Comparison of ENCODE assay signal across 11 mouse cellular contexts in genomic region chr9:57466101-57466500, GRCm38 (mm10). TPM values are rescaled to one million over a fixed set of nuclear protein-coding genes. Genes with fewer than 3 reads are reported as not detected.
DNase-seq lines count a peak whose midpoint lies in the region; ATAC-seq and TF ChIP-seq lines count a peak whose summit lies in the region.
"Had no signal": no experiment of that assay in that cellular context is flagged by ENCODE, and none has a peak within 500 bp of the region (broad histone marks: within the 10 kb centered on the region; RNA-seq: fewer than 3 reads in every experiment).

No protein-coding gene starts in this region.

- no peak overlapping the region for H3K9ac ChIP-seq in heart, embryonic 13.5 days
- H3K9ac ChIP-seq in midbrain, embryonic 12.5 days (replicated peaks): no peak overlapping the region; the same call in 1 of the 2 replicates
- H3K9ac ChIP-seq in intestine, embryonic 16.5 days (ENCODE audit: low read depth, low read length): no peak overlapping the region
- H3K9ac ChIP-seq: limb, embryonic 15.5 days had no signal

- no peak overlapping the region for H3K27ac ChIP-seq in heart, embryonic 13.5 days (replicated peaks)
- 0 out of 2 replicates have a peak overlapping the region, but pooled peaks have one; percentile 33 for H3K27ac ChIP-seq in spleen, adult 2 months (ENCODE audit: insufficient read depth, low read length)
- no peak overlapping the region for H3K27ac ChIP-seq in midbrain, embryonic 12.5 days (replicated peaks)
- no peak overlapping the region for H3K27ac ChIP-seq in intestine, embryonic 16.5 days (ENCODE audit: low read length)
- H3K27ac ChIP-seq: limb, embryonic 15.5 days had no signal

- 0 out of 2 replicates have a peak overlapping the region, but pooled peaks have one; percentile 94 for H3K4me2 ChIP-seq in heart, embryonic 13.5 days
- H3K4me2 ChIP-seq in midbrain, embryonic 12.5 days (replicated peaks): peak overlapping the region; percentile 65
- H3K4me2 ChIP-seq in intestine, embryonic 16.5 days (ENCODE audit: low read depth, low read length): no peak overlapping the region

- peaks cover 19% of the 10 kb centered on the region for H3K4me1 ChIP-seq in heart, embryonic 13.5 days
- peaks cover 6% of the 10 kb centered on the region; the same call in 1 of the 2 replicates for H3K4me1 ChIP-seq in spleen, adult 2 months (ENCODE audit: control insufficient read depth, insufficient read depth, insufficient read length)
- H3K4me1 ChIP-seq in midbrain, embryonic 12.5 days: peaks cover 23% of the 10 kb centered on the region
- peaks cover 9% of the 10 kb centered on the region; the same call in 1 of the 2 replicates for H3K4me1 ChIP-seq in intestine, embryonic 16.5 days (ENCODE audit: control insufficient read depth, insufficient read depth, low read length)

- no peak for TF ChIP-seq POLR2A in spleen, adult 2 months (IDR thresholded peaks at IDR 0.05; ENCODE audit: low read depth, low read length)

- no peak overlapping the region for H3K4me3 ChIP-seq in heart, embryonic 13.5 days
- H3K4me3 ChIP-seq in spleen, adult 2 months (ENCODE audit: extremely low read depth, insufficient read depth, insufficient read length): no peak overlapping the region
- no peak overlapping the region for H3K4me3 ChIP-seq in midbrain, embryonic 12.5 days
- H3K4me3 ChIP-seq in intestine, embryonic 16.5 days (ENCODE audit: low read length): no peak overlapping the region
- H3K4me3 ChIP-seq: limb, embryonic 15.5 days had no signal

- 41% methylated on average over 3 of the region's 3 CpGs for WGBS in heart, embryonic 13.5 days
- 5% methylated on average over 3 of the region's 3 CpGs for WGBS in spleen, adult 2 months
- 75% methylated on average over 3 of the region's 3 CpGs for WGBS in midbrain, embryonic 12.5 days
- WGBS in intestine, embryonic 16.5 days: 53% methylated on average over 3 of the region's 3 CpGs

- H3K9me3 ChIP-seq in heart, embryonic 13.5 days: no peaks in the 10 kb centered on the region
- H3K9me3 ChIP-seq in midbrain, embryonic 12.5 days: no peaks in the 10 kb centered on the region
- no peaks in the 10 kb centered on the region for H3K9me3 ChIP-seq in intestine, embryonic 16.5 days (ENCODE audit: control insufficient read depth, low read length)
- H3K9me3 ChIP-seq: limb, embryonic 15.5 days had no signal

- no peak for TF ChIP-seq CTCF in spleen, adult 2 months (IDR thresholded peaks at IDR 0.05; ENCODE audit: extremely low read depth, insufficient read depth, insufficient read length, insufficient replicate concordance)

- H3K27me3 ChIP-seq in heart, embryonic 13.5 days (replicated peaks): 0 out of 2 replicates have a peak, but pooled peaks cover 4% of the 10 kb centered on the region
- peaks cover 2% of the 10 kb centered on the region; the same call in 1 of the 2 replicates for H3K27me3 ChIP-seq in spleen, adult 2 months (ENCODE audit: control insufficient read depth, insufficient read depth, low read length)
- no peaks in the 10 kb centered on the region; the same call in 1 of the 2 replicates for H3K27me3 ChIP-seq in midbrain, embryonic 12.5 days
- no peaks in the 10 kb centered on the region for H3K27me3 ChIP-seq in intestine, embryonic 16.5 days (replicated peaks; ENCODE audit: control insufficient read depth, insufficient read depth, low read length)
- H3K27me3 ChIP-seq: limb, embryonic 15.5 days had no signal

- no peak for DNase-seq in heart, postnatal 14 days
- no peak for DNase-seq in spleen, adult 2 months (ENCODE audit: low read depth in 1 of 2, low spot score in 2 of 2)
- no peak for DNase-seq in spleen, postnatal 36 days (ENCODE audit: low spot score in 2 of 2)
- no peak for DNase-seq in urinary bladder, postnatal 14 days (ENCODE audit: low spot score)
- DNase-seq in embryo, embryonic 11 days: no peak
- DNase-seq: kidney, postnatal 4 days had no signal

- intact Hi-C loops in heart, postnatal 14 days (cut with DNase I): no loop called here

- no peak for ATAC-seq in heart, embryonic 13.5 days (ENCODE audit: extremely low read depth, insufficient number of reproducible peaks, low FRiP score, low TSS enrichment)
- no peak for ATAC-seq in midbrain, embryonic 12.5 days (ENCODE audit: low FRiP score, low read depth)
- no peak for ATAC-seq in intestine, embryonic 16.5 days
- ATAC-seq: CD4-positive, CD25-positive, alpha-beta regulatory T cell, adult 4 months had no signal

- no peaks in the 10 kb centered on the region for H3K36me3 ChIP-seq in heart, embryonic 13.5 days
- no peaks in the 10 kb centered on the region for H3K36me3 ChIP-seq in spleen, adult 2 months (ENCODE audit: control insufficient read depth, insufficient read depth, low read length)
- no peaks in the 10 kb centered on the region for H3K36me3 ChIP-seq in midbrain, embryonic 12.5 days
- H3K36me3 ChIP-seq in intestine, embryonic 16.5 days (ENCODE audit: control insufficient read depth, insufficient read depth, low read length): no peaks in the 10 kb centered on the region
- H3K36me3 ChIP-seq: limb, embryonic 15.5 days had no signal

RNA-seq across cellular contexts. Expression of gene Scamp5, which starts 1.8 kb away (rescaled TPM):
- polyA plus RNA-seq in heart, embryonic 13.5 days (2015; fragmentation: Nextera tagmentation; extraction: Ambion mirVana): 9.8 and 10.0 TPM in 2 replicates
- total RNA-seq in heart, postnatal 14 days (2021): 1 to 10 TPM; 7.4 to 7.7 TPM
- polyA plus RNA-seq in spleen, adult 2 months (2012; rRNA removed): 12.4 and 19.3 TPM in 2 replicates
- 48.6 and 49.8 TPM in 2 replicates for polyA plus RNA-seq in midbrain, embryonic 12.5 days (2016; fragmentation: Nextera tagmentation; extraction: Ambion mirVana)
- 15.2 and 16.2 TPM in 2 replicates for polyA plus RNA-seq in intestine, embryonic 16.5 days (2015; fragmentation: Nextera tagmentation; extraction: Ambion mirVana)

RNA-seq across cellular contexts. Expression of gene Ppcdc, which starts 26.2 kb away (rescaled TPM):
- 15.0 and 18.7 TPM in 2 replicates for polyA plus RNA-seq in heart, embryonic 13.5 days (2015; fragmentation: Nextera tagmentation; extraction: Ambion mirVana)
- 1 to 10 TPM; 9.0 to 9.3 TPM for total RNA-seq in heart, postnatal 14 days (2021)
- 53.8 and 67.0 TPM in 2 replicates for polyA plus RNA-seq in spleen, adult 2 months (2012; rRNA removed)
- 21.9 and 23.3 TPM in 2 replicates for polyA plus RNA-seq in midbrain, embryonic 12.5 days (2016; fragmentation: Nextera tagmentation; extraction: Ambion mirVana)
- polyA plus RNA-seq in intestine, embryonic 16.5 days (2015; fragmentation: Nextera tagmentation; extraction: Ambion mirVana): 25.2 and 29.4 TPM in 2 replicates

RNA-seq across cellular contexts. Expression of gene Rpp25, which starts 37.7 kb away (rescaled TPM):
- 12.2 and 13.5 TPM in 2 replicates for polyA plus RNA-seq in heart, embryonic 13.5 days (2015; fragmentation: Nextera tagmentation; extraction: Ambion mirVana)
- total RNA-seq in heart, postnatal 14 days (2021): 1 to 10 TPM; 1.5 to 1.8 TPM
- 0.22 and 0.33 TPM in 2 replicates for polyA plus RNA-seq in spleen, adult 2 months (2012; rRNA removed)
- 13.8 and 17.0 TPM in 2 replicates for polyA plus RNA-seq in midbrain, embryonic 12.5 days (2016; fragmentation: Nextera tagmentation; extraction: Ambion mirVana)
- polyA plus RNA-seq in intestine, embryonic 16.5 days (2015; fragmentation: Nextera tagmentation; extraction: Ambion mirVana): 6.3 and 6.8 TPM in 2 replicates
- polyA plus RNA-seq: CD4-positive, CD25-positive, alpha-beta regulatory T cell, adult 4 months had no signal

RNA-seq across cellular contexts. Expression of gene Cox5a, which starts 55.0 kb away (rescaled TPM):
- 1,286 and 1,445 TPM in 2 replicates for polyA plus RNA-seq in heart, embryonic 13.5 days (2015; fragmentation: Nextera tagmentation; extraction: Ambion mirVana)
- total RNA-seq in heart, postnatal 14 days (2021): 1,000 to 10,000 TPM; 2,287 to 2,318 TPM
- polyA plus RNA-seq in spleen, adult 2 months (2012; rRNA removed): 135 and 219 TPM in 2 replicates
- 705 and 706 TPM in 2 replicates for polyA plus RNA-seq in midbrain, embryonic 12.5 days (2016; fragmentation: Nextera tagmentation; extraction: Ambion mirVana)
- 980 and 987 TPM in 2 replicates for polyA plus RNA-seq in intestine, embryonic 16.5 days (2015; fragmentation: Nextera tagmentation; extraction: Ambion mirVana)
